Mouse (Mus musculus): ENCODE results near the gene Cbfb.

The Cbfb gene

GRCm38 (mm10) chr8:105251954-105252353 is 81.5 kb downstream of the Cbfb start:
- DNase-seq (ENCODE audit: low read depth, low spot score) = no peak

GRCm38 (mm10) chr8:105252680-105253537 is 82.4 kb downstream of the Cbfb start:
- no peak for DNase-seq (ENCODE audit: low read depth, low spot score)

- DNase-seq (ENCODE audit: low read depth, low spot score) = no peak
These were observed 83.3 kb downstream of the Cbfb start for GRCm38 (mm10) chr8:105253766-105254151.

- DNase-seq (ENCODE audit: low read depth, low spot score) = peak; percentile 73
These were observed 83.9 kb downstream of the Cbfb start for GRCm38 (mm10) chr8:105254152-105254965.

GRCm38 (mm10) chr8:105254966-105255350 is 84.5 kb downstream of the Cbfb start, which contains the start of gene B3gnt9:
Gene B3gnt9 (minus strand): TSS chr8:105255153.
- DNase-seq (ENCODE audit: low read depth, low spot score) = no peak

- DNase-seq (ENCODE audit: low read depth, low spot score) = no peak
These were observed 87.0 kb downstream of the Cbfb start for GRCm38 (mm10) chr8:105257318-105258114.

GRCm38 (mm10) chr8:105258911-105259720 is 88.6 kb downstream of the Cbfb start:
- no peak for DNase-seq (ENCODE audit: low read depth, low spot score)

- DNase-seq (ENCODE audit: low read depth, low spot score) = no peak
These were observed 89.3 kb downstream of the Cbfb start for GRCm38 (mm10) chr8:105259721-105260320.

GRCm38 (mm10) chr8:105260371-105261099 is 90.1 kb downstream of the Cbfb start:
- DNase-seq (ENCODE audit: low read depth, low spot score) = no peak

- DNase-seq (ENCODE audit: low read depth, low spot score) = no peak
These were observed 91.0 kb downstream of the Cbfb start for GRCm38 (mm10) chr8:105261326-105261980.

GRCm38 (mm10) chr8:105263244-105263912 is 92.9 kb downstream of the Cbfb start:
- DNase-seq (ENCODE audit: low read depth, low spot score) = no peak

GRCm38 (mm10) chr8:105264024-105264982 is 93.8 kb downstream of the Cbfb start, which contains the start of the genes Tradd and Fbxl8:
Gene Tradd (minus strand): TSS chr8:105264609.
Gene Fbxl8 (plus strand): TSS chr8:105264648.
- DNase-seq (ENCODE audit: low read depth, low spot score) = no peak

GRCm38 (mm10) chr8:105265128-105265527 is 94.7 kb downstream of the Cbfb start:
- no peak for DNase-seq (ENCODE audit: low read depth, low spot score)

- no peak for DNase-seq (ENCODE audit: low read depth, low spot score)
These were observed 96.3 kb downstream of the Cbfb start for GRCm38 (mm10) chr8:105266775-105267174.
